ENCODE assay signal across 28 mouse cellular contexts in the genomic region with DNA sequence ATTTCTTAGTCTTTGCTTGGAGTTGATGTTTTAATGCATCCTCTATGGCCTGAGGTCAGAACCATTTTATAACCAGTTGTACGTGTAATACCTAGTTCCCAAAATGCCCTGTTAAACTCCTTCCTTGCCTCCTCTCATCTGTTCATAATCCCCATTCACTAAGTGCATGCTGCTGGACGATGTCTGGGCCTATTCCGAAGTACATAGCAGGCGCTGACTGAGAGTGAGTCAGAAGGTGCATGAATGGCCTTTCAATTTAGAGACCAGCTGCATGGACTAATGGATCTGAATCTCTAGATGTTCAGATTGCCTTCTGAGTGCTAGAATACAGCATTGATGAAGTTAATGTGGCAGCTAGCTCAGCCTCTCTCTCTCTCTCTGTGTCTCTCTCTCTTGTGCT.
A peak's percentile ranks its signal among the peaks of the same experiment; 100 is the strongest.
DNase-seq lines count a peak whose midpoint lies in the region; ATAC-seq and TF ChIP-seq lines count a peak whose summit lies in the region.
"Had no signal": no experiment of that assay in that cellular context is flagged by ENCODE, and none has a peak within 500 bp of the region (broad histone marks: within the 10 kb centered on the region; RNA-seq: fewer than 3 reads in every experiment).

No protein-coding gene starts in this region.

- no peak for TF ChIP-seq POLR2A in brain, embryonic 14.5 days (IDR thresholded peaks at IDR 0.05; ENCODE audit: borderline replicate concordance, extremely low read depth, insufficient read depth, insufficient read length, poor library complexity, severe bottlenecking)

- TF ChIP-seq CTCF in brain, embryonic 14.5 days (IDR thresholded peaks at IDR 0.05; ENCODE audit: borderline replicate concordance, extremely low read depth, insufficient read depth, insufficient read length) = no peak

- WGBS in forebrain, embryonic 12.5 days = 24% methylated on average over 4 of the region's 4 CpGs
- 19% methylated on average over 4 of the region's 4 CpGs for WGBS in forebrain, embryonic 13.5 days

- peak; percentile 60; the same call in 1 of the 2 replicates for ATAC-seq in forebrain, embryonic 12.5 days (ENCODE audit: low FRiP score)
- ATAC-seq in forebrain, embryonic 13.5 days = no peak
- ATAC-seq: activated CD4-positive, CD25-positive, alpha-beta regulatory T cell, adult 4 months; intestine, postnatal 0 days had no signal

- H3K9ac ChIP-seq in forebrain, embryonic 12.5 days = no peak overlapping the region
- no peak overlapping the region for H3K9ac ChIP-seq in forebrain, embryonic 13.5 days
- H3K9ac ChIP-seq: embryonic facial prominence, embryonic 12.5 days; embryonic facial prominence, embryonic 15.5 days; heart, embryonic 13.5 days; hindbrain, embryonic 15.5 days had no signal

- no peak overlapping the region for H3K4me2 ChIP-seq in forebrain, embryonic 12.5 days
- no peak overlapping the region for H3K4me2 ChIP-seq in forebrain, embryonic 13.5 days
- H3K4me2 ChIP-seq: embryonic facial prominence, embryonic 12.5 days; embryonic facial prominence, embryonic 15.5 days; heart, embryonic 13.5 days; hindbrain, embryonic 15.5 days had no signal

- no peaks in the 10 kb centered on the region for H3K36me3 ChIP-seq in forebrain, embryonic 12.5 days (replicated peaks)
- no peaks in the 10 kb centered on the region for H3K36me3 ChIP-seq in forebrain, embryonic 13.5 days (ENCODE audit: poor library complexity, severe bottlenecking)
- H3K36me3 ChIP-seq: embryonic facial prominence, embryonic 12.5 days; embryonic facial prominence, embryonic 15.5 days; G1E; heart, embryonic 10.5 days; heart, embryonic 13.5 days; hindbrain, embryonic 15.5 days had no signal

- H3K4me1 ChIP-seq in forebrain, embryonic 12.5 days = no peaks in the 10 kb centered on the region
- H3K4me1 ChIP-seq in forebrain, embryonic 13.5 days = peaks cover 6% of the 10 kb centered on the region
- H3K4me1 ChIP-seq: embryonic facial prominence, embryonic 12.5 days; embryonic facial prominence, embryonic 15.5 days; heart, embryonic 10.5 days; heart, embryonic 13.5 days; hindbrain, embryonic 15.5 days had no signal

- DNase-seq in MN1 (ENCODE audit: low spot score) = peak; percentile 10
- peak; percentile 65 for DNase-seq in brain, embryonic 14.5 days (ENCODE audit: low read depth)
- peak; percentile 20 for DNase-seq in retina, embryonic 14.5 days (ENCODE audit: low spot score)
- DNase-seq in spleen, adult 12 weeks (ENCODE audit: low spot score) = no peak
- no peak for DNase-seq in layer of hippocampus, adult 8-10 months (ENCODE audit: low spot score in 2 of 2)
- DNase-seq: adrenal gland, adult 8-10 months; adrenal gland, postnatal 25 days; B cell, adult 2 months; cerebellum, adult 18-20 months; cerebellum, adult 9-10 months; cerebellum, postnatal 14 days; gastrocnemius, postnatal 10 days; gastrocnemius, postnatal 36 days; heart, adult 2 months; heart, postnatal 14 days; heart, postnatal 4 days; kidney, adult 2 months had no signal

- H3K27ac ChIP-seq in forebrain, embryonic 12.5 days = no peak overlapping the region
- no peak overlapping the region for H3K27ac ChIP-seq in forebrain, embryonic 13.5 days
- H3K27ac ChIP-seq: embryonic facial prominence, embryonic 12.5 days; embryonic facial prominence, embryonic 15.5 days; heart, adult 2 months; heart, embryonic 10.5 days; heart, embryonic 13.5 days; hindbrain, embryonic 15.5 days had no signal

- no peak overlapping the region for H3K4me3 ChIP-seq in forebrain, embryonic 12.5 days (replicated peaks)
- H3K4me3 ChIP-seq in forebrain, embryonic 13.5 days = no peak overlapping the region
- H3K4me3 ChIP-seq: embryonic facial prominence, embryonic 12.5 days; embryonic facial prominence, embryonic 15.5 days; heart, adult 2 months; heart, embryonic 10.5 days; heart, embryonic 13.5 days; hindbrain, embryonic 15.5 days had no signal

- H3K9me3 ChIP-seq in forebrain, embryonic 12.5 days = no peaks in the 10 kb centered on the region
- no peaks in the 10 kb centered on the region for H3K9me3 ChIP-seq in forebrain, embryonic 13.5 days (replicated peaks)
- H3K9me3 ChIP-seq: embryonic facial prominence, embryonic 12.5 days; embryonic facial prominence, embryonic 15.5 days; heart, embryonic 10.5 days; heart, embryonic 13.5 days; hindbrain, embryonic 15.5 days had no signal

- H3K27me3 ChIP-seq in forebrain, embryonic 12.5 days = no peaks in the 10 kb centered on the region
- no peaks in the 10 kb centered on the region for H3K27me3 ChIP-seq in forebrain, embryonic 13.5 days
- H3K27me3 ChIP-seq: CH12.LX; embryonic facial prominence, embryonic 12.5 days; embryonic facial prominence, embryonic 15.5 days; heart, embryonic 13.5 days; hindbrain, embryonic 15.5 days had no signal

Comparison
In these comparisons a context has a peak if more than half of its experiments do, and no peak if none do; other contexts are left out.
1. DNase-seq: peak in MN1 (single experiment), brain, embryonic 14.5 days (single experiment) and retina, embryonic 14.5 days (single experiment); none in spleen, adult 12 weeks (single experiment) and layer of hippocampus, adult 8-10 months (0 of 2).